Mouse (Mus musculus): ENCODE results near the gene Limch1. TPM values are rescaled to one million over a fixed set of nuclear protein-coding genes. Genes with fewer than 3 reads are reported as not detected.

Limch1 gene
- total RNA-seq, 1 experiment, result 7.5 TPM

DNA sequence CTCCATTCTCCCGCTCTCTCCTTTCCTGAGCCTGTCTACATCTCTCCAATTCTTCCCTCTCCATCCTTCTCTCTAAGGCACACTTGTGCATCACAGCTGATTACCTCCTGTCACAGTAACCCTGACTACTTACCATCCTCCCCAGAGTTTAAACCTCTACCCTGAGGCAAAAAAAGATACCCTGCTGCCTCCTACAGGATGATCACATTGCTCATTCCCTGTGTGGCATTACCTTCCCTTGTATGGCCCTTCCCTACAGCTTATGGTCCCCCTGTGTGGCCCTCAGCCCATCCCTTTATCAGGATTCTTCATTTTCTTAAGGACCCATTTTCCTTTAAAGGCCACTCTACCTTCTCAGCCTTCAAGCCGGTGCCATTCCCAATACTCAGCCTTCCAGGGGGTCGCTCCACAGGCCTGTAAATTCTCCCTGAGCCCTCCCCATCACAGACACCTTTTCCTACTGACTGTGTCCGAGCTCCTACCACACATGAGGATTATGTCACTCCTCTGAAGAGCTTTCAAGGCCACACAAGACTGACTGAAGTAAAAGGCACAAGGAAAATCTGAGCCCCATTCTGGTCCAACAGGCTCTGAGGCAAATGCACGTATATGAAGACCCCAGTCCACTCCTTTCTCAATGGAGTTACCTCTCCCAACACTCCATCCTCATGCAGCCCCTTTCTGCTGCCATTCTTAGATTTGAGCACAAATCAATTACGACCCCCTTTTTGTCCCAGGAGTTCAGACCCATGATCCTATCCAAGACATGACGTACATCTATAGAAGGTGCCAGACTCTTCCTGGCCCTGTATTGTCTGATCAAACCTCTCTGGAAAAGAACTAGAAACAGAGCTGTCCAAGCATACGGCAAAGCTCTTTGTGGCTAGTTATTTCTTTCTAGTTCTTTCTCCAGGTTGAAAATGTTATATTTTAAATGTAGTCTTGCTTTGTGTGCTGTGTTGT is 172.0 kb downstream of the Limch1 start:
- no peak overlapping the region for H3K4me3 ChIP-seq (ENCODE audit: insufficient read depth in 1 of 2, low read depth in 1 of 2, low read length in 2 of 2, poor library complexity in 1 of 2, severe bottlenecking in 1 of 2)
- no peak overlapping the region for H3K27ac ChIP-seq (ENCODE audit: insufficient read depth, low read depth, low read length, poor library complexity, severe bottlenecking)
- no peak for DNase-seq (ENCODE audit: low read depth, low spot score)
- TF ChIP-seq MAFK (IDR thresholded peaks at IDR 0.05; ENCODE audit: insufficient read depth, low read depth, low read length) (no peak), ZNF384 (IDR thresholded peaks at IDR 0.05; ENCODE audit: low read depth, low read length) (no peak), HCFC1 (IDR thresholded peaks at IDR 0.05; ENCODE audit: borderline replicate concordance, insufficient read depth, low read length) (no peak), ZC3H11A (IDR thresholded peaks at IDR 0.05; ENCODE audit: borderline replicate concordance, low read depth, low read length) (no peak), CHD2 (IDR thresholded peaks at IDR 0.05; ENCODE audit: low read depth, low read length) (no peak)
- in situ Hi-C loops (cut with MboI; ENCODE audit: low sequenced_read_pairs in 2 of 2, unreplicated experiment in 2 of 2), result no loop called here
- H3K9me3 ChIP-seq (ENCODE audit: control insufficient read depth, insufficient read depth, low read depth, low read length), result no peaks in the 10 kb centered on the region
- no peak overlapping the region for H3K9ac ChIP-seq (ENCODE audit: insufficient read depth, low read depth, low read length, poor library complexity, severe bottlenecking)
- no peaks in the 10 kb centered on the region for H3K4me1 ChIP-seq (ENCODE audit: control insufficient read depth in 2 of 2, insufficient read depth in 2 of 2, low read length in 2 of 2, poor library complexity in 1 of 2)
- no peaks in the 10 kb centered on the region for H3K36me3 ChIP-seq (ENCODE audit: control insufficient read depth, insufficient read depth, low read length, poor library complexity, severe bottlenecking)

DNA sequence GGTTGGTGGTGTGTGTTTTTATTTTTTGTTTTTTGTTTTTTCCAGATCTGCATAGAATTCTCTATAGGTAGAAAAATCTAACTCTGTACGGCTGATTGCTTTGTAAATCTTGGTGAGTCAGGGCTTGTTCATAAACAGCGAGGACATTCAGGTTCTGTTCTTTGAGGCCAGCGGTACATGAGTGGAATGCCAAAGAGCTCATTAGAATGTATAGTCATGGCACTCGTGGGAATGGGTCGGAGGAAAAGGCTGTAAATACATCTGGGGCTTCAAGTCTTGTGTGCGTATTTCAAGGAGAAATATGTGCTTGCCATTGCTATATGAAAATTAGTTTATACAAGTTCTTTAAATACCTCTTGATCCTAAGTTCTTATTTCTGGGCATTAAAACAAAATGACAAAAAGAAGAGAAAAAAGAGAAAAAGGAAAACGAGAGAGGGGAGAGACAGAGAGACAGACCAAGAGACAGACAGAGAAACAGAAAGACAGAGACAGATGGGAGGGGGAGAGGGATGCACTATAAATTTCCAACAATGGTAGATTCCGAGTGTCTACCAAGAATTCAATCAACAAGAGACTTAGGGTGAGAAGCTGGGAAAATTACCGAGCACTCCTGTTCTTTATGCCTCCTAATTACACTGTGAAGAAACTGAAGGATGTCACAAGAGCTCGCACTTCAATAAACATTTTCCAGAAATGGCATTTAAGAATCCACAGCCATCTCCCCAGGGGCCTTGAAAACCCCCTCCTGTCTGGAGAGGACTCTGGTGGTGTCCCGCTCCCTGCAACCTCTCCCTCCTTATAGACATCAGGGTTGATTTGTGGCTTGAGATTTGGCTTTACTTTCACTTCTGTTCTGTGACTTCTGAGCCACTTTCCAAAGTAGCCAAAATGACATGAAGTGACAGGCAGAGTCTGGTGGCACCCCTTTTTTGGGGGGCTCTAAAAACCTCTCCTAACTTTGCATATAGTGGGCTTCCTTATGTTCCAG is 173.0 kb downstream of the Limch1 start:
- H3K9me3 ChIP-seq (ENCODE audit: control insufficient read depth, insufficient read depth, low read depth, low read length), result no peaks in the 10 kb centered on the region
- no peaks in the 10 kb centered on the region for H3K36me3 ChIP-seq (ENCODE audit: control insufficient read depth, insufficient read depth, low read length, poor library complexity, severe bottlenecking)
- no peaks in the 10 kb centered on the region for H3K4me1 ChIP-seq (ENCODE audit: control insufficient read depth in 2 of 2, insufficient read depth in 2 of 2, low read length in 2 of 2, poor library complexity in 1 of 2)
- no peak overlapping the region for H3K9ac ChIP-seq (ENCODE audit: insufficient read depth, low read depth, low read length, poor library complexity, severe bottlenecking)
- no peak for DNase-seq (ENCODE audit: low read depth, low spot score)
- H3K27ac ChIP-seq (ENCODE audit: insufficient read depth, low read depth, low read length, poor library complexity, severe bottlenecking), result no peak overlapping the region
- H3K4me3 ChIP-seq (ENCODE audit: insufficient read depth in 1 of 2, low read depth in 1 of 2, low read length in 2 of 2, poor library complexity in 1 of 2, severe bottlenecking in 1 of 2), result no peak overlapping the region
- in situ Hi-C loops (cut with MboI; ENCODE audit: low sequenced_read_pairs in 2 of 2, unreplicated experiment in 2 of 2), result no loop called here
- TF ChIP-seq HCFC1 (IDR thresholded peaks at IDR 0.05; ENCODE audit: borderline replicate concordance, insufficient read depth, low read length), result no peak
- no peak for TF ChIP-seq ZNF384 (IDR thresholded peaks at IDR 0.05; ENCODE audit: low read depth, low read length)
- TF ChIP-seq MAFK (IDR thresholded peaks at IDR 0.05; ENCODE audit: insufficient read depth, low read depth, low read length), result no peak
- no peak for TF ChIP-seq ZC3H11A (IDR thresholded peaks at IDR 0.05; ENCODE audit: borderline replicate concordance, low read depth, low read length)
- TF ChIP-seq CHD2 (IDR thresholded peaks at IDR 0.05; ENCODE audit: low read depth, low read length), result no peak

DNA sequence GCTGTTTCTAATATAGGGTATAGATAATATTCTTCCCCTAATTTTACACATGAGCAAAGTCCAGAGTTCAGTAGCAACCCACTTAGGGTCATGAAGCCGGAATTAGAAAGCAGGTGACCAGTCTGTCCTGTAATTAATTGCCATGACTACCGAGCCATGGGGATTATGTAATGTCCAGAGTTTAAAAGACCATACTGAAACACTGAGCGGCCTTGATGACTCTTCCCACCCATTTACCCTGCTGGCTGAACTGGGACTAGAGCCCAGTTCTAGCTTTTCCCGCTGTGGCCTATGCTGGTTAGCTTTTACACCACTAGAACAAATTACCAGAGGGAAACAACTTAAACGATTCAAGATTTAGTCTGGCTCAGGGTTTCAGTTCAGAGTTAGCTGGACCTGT is 177.0 kb downstream of the Limch1 start:
- TF ChIP-seq ZC3H11A (IDR thresholded peaks at IDR 0.05; ENCODE audit: borderline replicate concordance, low read depth, low read length) (no peak), CHD2 (IDR thresholded peaks at IDR 0.05; ENCODE audit: low read depth, low read length) (no peak), ZNF384 (IDR thresholded peaks at IDR 0.05; ENCODE audit: low read depth, low read length) (no peak), HCFC1 (IDR thresholded peaks at IDR 0.05; ENCODE audit: borderline replicate concordance, insufficient read depth, low read length) (no peak), MAFK (IDR thresholded peaks at IDR 0.05; ENCODE audit: insufficient read depth, low read depth, low read length) (no peak)
- no peak for DNase-seq (ENCODE audit: low read depth, low spot score)
- Histone ChIP-seq H3K36me3 (ENCODE audit: control insufficient read depth, insufficient read depth, low read length, poor library complexity, severe bottlenecking) (no peaks in the 10 kb centered on the region), H3K4me3 (ENCODE audit: insufficient read depth in 1 of 2, low read depth in 1 of 2, low read length in 2 of 2, poor library complexity in 1 of 2, severe bottlenecking in 1 of 2) (no peak overlapping the region), H3K9ac (ENCODE audit: insufficient read depth, low read depth, low read length, poor library complexity, severe bottlenecking) (no peak overlapping the region), H3K9me3 (ENCODE audit: control insufficient read depth, insufficient read depth, low read depth, low read length) (no peaks in the 10 kb centered on the region), H3K27ac (ENCODE audit: insufficient read depth, low read depth, low read length, poor library complexity, severe bottlenecking) (no peak overlapping the region), H3K4me1 (ENCODE audit: control insufficient read depth in 2 of 2, insufficient read depth in 2 of 2, low read length in 2 of 2, poor library complexity in 1 of 2) (no peaks in the 10 kb centered on the region)
- in situ Hi-C loops (cut with MboI; ENCODE audit: low sequenced_read_pairs in 2 of 2, unreplicated experiment in 2 of 2), result no loop called here

DNA sequence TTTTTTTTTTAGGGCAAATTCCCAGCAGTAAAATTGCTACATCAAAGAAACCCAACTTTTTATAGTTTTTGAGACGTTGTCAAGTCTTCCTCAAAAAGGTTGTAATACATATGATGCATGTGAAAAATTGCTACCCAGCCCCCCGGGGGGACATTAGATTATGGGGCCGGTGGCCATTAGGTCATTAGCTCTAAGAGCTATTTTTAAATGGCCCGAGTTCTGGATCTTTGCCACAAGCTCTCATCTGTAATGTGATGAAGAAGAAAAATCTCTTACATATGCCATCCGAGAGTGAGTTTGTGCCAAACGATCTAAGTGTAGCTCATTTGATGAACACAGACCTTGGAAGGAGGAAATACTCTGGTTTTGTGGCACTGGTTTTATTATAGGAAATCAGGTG is 183.7 kb downstream of the Limch1 start:
- Histone ChIP-seq H3K4me3 (ENCODE audit: insufficient read depth in 1 of 2, low read depth in 1 of 2, low read length in 2 of 2, poor library complexity in 1 of 2, severe bottlenecking in 1 of 2) (no peak overlapping the region), H3K4me1 (ENCODE audit: control insufficient read depth in 2 of 2, insufficient read depth in 2 of 2, low read length in 2 of 2, poor library complexity in 1 of 2) (no peaks in the 10 kb centered on the region), H3K9ac (ENCODE audit: insufficient read depth, low read depth, low read length, poor library complexity, severe bottlenecking) (no peak overlapping the region), H3K27ac (ENCODE audit: insufficient read depth, low read depth, low read length, poor library complexity, severe bottlenecking) (no peak overlapping the region), H3K9me3 (ENCODE audit: control insufficient read depth, insufficient read depth, low read depth, low read length) (no peaks in the 10 kb centered on the region), H3K36me3 (ENCODE audit: control insufficient read depth, insufficient read depth, low read length, poor library complexity, severe bottlenecking) (no peaks in the 10 kb centered on the region)
- in situ Hi-C loops (cut with MboI; ENCODE audit: low sequenced_read_pairs in 2 of 2, unreplicated experiment in 2 of 2), result no loop called here
- TF ChIP-seq MAFK (IDR thresholded peaks at IDR 0.05; ENCODE audit: insufficient read depth, low read depth, low read length) (no peak), HCFC1 (IDR thresholded peaks at IDR 0.05; ENCODE audit: borderline replicate concordance, insufficient read depth, low read length) (no peak), ZC3H11A (IDR thresholded peaks at IDR 0.05; ENCODE audit: borderline replicate concordance, low read depth, low read length) (no peak), CHD2 (IDR thresholded peaks at IDR 0.05; ENCODE audit: low read depth, low read length) (no peak), ZNF384 (IDR thresholded peaks at IDR 0.05; ENCODE audit: low read depth, low read length) (no peak)
- no peak for DNase-seq (ENCODE audit: low read depth, low spot score)
